Mouse (Mus musculus): ENCODE measurements at regions not wholly inside any gene's neighbourhood (a gene's known extent, or its start where the extent isn't known, plus 50 kb on each side); places are given as distances from the start of the nearest gene placed in this dataset.

- no peak for DNase-seq (ENCODE audit: low read depth, low spot score)
These were observed 86.9 kb upstream of the Prokr2 start for GRCm38 (mm10) chr2:132472126-132472525.

GRCm38 (mm10) chr2:132468957-132469642 lies 83.9 kb upstream of the Prokr2 start:
- no peak for DNase-seq (ENCODE audit: low read depth, low spot score)

- peak; percentile 13 for DNase-seq (ENCODE audit: low read depth, low spot score)
These were observed 69.8 kb upstream of the Prokr2 start for GRCm38 (mm10) chr2:132455029-132455428.

- DNase-seq (ENCODE audit: low read depth, low spot score) = no peak
These were observed 64.1 kb upstream of the Prokr2 start for GRCm38 (mm10) chr2:132449347-132449746.

GRCm38 (mm10) chr2:132447826-132448225 lies 62.6 kb upstream of the Prokr2 start:
- no peak for DNase-seq (ENCODE audit: low read depth, low spot score)

GRCm38 (mm10) chr2:132446019-132446418 lies 60.8 kb upstream of the Prokr2 start:
- no peak for DNase-seq (ENCODE audit: low read depth, low spot score)

- no peak for DNase-seq (ENCODE audit: low read depth, low spot score)
These were observed 59.4 kb upstream of the Prokr2 start for GRCm38 (mm10) chr2:132444442-132445161.
